Mouse (Mus musculus): ENCODE measurements around the gene B3gnt7. TPM values are rescaled to one million over a fixed set of nuclear protein-coding genes. Genes with fewer than 3 reads are reported as not detected.

B3gnt7 gene
- polyA plus RNA-seq (2014; fragmentation: Illumina TruSeq; extraction: RNeasy Lipid Tissue Mini Kit (QIAGEN cat#74804); ENCODE audit: low read depth, low replicate concordance) = 0.93 TPM

DNA sequence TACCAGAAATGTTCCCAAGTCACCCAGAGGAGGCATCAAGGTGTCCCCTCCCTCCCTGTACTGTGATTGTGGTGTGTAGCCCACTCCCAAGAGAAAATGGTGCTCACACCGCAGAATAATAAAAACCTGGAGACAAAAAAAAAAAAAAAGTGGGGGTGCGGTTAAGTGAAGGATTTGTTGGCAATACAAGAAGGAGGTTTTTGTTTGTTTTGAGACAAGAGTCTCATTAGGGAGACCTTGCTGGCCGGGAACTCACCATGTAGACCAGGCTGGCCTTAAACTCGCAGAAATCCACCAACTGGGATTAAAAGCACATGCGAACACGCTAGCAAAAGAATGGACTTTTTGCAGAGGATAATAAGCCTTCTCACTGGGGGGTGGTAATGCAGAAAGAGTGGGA lies at the start of gene B3gnt7:
B3gnt7 (plus strand) TSS at position 301 of the 400 bp plus-strand sequence.

Other genes starting within 250 kb of the B3gnt7 start
- 145 TPM for gene Psmd1, start 238.4 kb upstream of the B3gnt7 start, polyA plus RNA-seq (2014; fragmentation: Illumina TruSeq; extraction: RNeasy Lipid Tissue Mini Kit (QIAGEN cat#74804); ENCODE audit: low read depth, low replicate concordance)
- 0.81 TPM for gene Htr2b, start 190.9 kb upstream of the B3gnt7 start, polyA plus RNA-seq (2014; fragmentation: Illumina TruSeq; extraction: RNeasy Lipid Tissue Mini Kit (QIAGEN cat#74804); ENCODE audit: low read depth, low replicate concordance)
- not detected for gene Gm21972, start 169.2 kb upstream of the B3gnt7 start, polyA plus RNA-seq (2014; fragmentation: Illumina TruSeq; extraction: RNeasy Lipid Tissue Mini Kit (QIAGEN cat#74804); ENCODE audit: low read depth, low replicate concordance)
- 8.1 TPM for gene Armc9, start 148.1 kb upstream of the B3gnt7 start, polyA plus RNA-seq (2014; fragmentation: Illumina TruSeq; extraction: RNeasy Lipid Tissue Mini Kit (QIAGEN cat#74804); ENCODE audit: low read depth, low replicate concordance)
- gene Ncl, start 56.6 kb downstream of the B3gnt7 start, polyA plus RNA-seq (2014; fragmentation: Illumina TruSeq; extraction: RNeasy Lipid Tissue Mini Kit (QIAGEN cat#74804); ENCODE audit: low read depth, low replicate concordance) = 323 TPM
- not detected for gene Nmur1, start 123.4 kb downstream of the B3gnt7 start, polyA plus RNA-seq (2014; fragmentation: Illumina TruSeq; extraction: RNeasy Lipid Tissue Mini Kit (QIAGEN cat#74804); ENCODE audit: low read depth, low replicate concordance)
- gene Tex44, start 123.5 kb downstream of the B3gnt7 start, polyA plus RNA-seq (2014; fragmentation: Illumina TruSeq; extraction: RNeasy Lipid Tissue Mini Kit (QIAGEN cat#74804); ENCODE audit: low read depth, low replicate concordance) = not detected
- gene Ptma, start 223.9 kb downstream of the B3gnt7 start, polyA plus RNA-seq (2014; fragmentation: Illumina TruSeq; extraction: RNeasy Lipid Tissue Mini Kit (QIAGEN cat#74804); ENCODE audit: low read depth, low replicate concordance) = 1,224 TPM